Mouse (Mus musculus): Measurements from ENCODE around the gene Slc25a43. TPM values are rescaled to one million over a fixed set of nuclear protein-coding genes. Genes with fewer than 3 reads are reported as not detected.
A peak's percentile ranks its signal among the peaks of the same experiment; 100 is the strongest.
"Not testable (repeated sequence)": the region's sequence is repeated elsewhere in the genome, so short reads cannot be mapped to it uniquely, and the experiment has no call there.

Gene Slc25a43
- total RNA-seq, 2 experiments from 2014 or later: 1.3 to 2.0 TPM

DNA sequence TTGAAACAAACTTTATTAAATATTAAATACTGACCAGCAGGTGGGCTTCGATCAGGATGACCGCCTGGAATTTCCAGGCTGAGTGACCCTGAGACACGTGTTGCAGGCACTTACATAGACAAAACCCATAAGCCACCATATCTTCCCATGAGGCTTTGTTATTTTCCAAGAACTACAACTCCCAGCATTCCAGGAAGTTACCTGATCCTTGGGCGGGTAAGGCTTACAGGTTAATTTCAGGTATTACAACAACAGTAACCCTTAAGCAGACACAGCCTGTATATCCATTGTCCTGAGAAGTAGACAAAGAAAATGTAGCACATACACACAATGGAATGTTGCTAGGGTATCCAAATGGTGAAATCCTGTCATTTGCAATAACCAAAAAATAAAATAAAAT, 45.9 kb downstream of the Slc25a43 start:
- no peak for DNase-seq

- no peak for DNase-seq
These were observed 51.1 kb downstream of the Slc25a43 start for GRCm38 (mm10) chrX:36794571-36794970.

DNA sequence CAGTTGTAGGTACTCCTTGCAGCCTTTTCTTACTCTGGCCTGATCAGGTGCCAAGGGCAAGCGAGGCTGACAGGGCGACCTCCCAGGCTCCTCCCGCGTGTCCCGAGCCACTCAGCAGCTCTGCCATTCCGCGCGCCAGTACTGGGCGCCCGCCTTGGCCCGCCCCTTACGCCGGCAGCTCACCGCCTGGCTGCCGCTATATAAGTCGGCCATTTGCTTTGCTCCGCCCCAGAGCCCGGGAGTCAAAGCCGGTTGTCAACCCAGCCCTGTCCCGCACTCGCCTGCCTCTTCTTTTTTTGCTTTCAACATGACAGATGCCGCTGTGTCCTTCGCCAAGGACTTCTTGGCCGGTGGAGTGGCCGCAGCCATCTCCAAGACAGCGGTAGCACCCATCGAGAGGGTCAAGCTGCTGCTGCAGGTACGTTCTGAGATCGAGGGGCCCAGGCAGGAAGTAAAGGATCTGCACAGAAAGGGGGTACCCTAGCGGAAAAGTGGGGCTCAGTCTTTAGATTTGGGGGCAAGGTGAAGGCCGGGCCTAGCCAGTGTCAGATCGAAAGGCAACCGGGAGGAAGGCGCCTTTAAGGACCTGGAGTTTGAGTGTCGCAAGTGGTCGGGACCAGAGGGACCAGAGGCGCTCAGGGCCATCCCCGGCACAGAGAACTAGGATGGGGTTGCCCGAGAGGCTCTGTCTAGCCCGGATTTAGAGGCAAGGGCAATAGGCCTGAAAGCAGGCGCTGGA, 52.1 kb downstream of the Slc25a43 start, which contains the start of gene Slc25a5:
Gene Slc25a5 (plus strand): TSS at position 228 of the 739 bp plus-strand sequence.
- peak; percentile 88 for DNase-seq

GRCm38 (mm10) chrX:36796163-36796581, 52.7 kb downstream of the Slc25a43 start:
- peak; percentile 89 for DNase-seq

- not testable (repeated sequence) for DNase-seq
These were observed 53.3 kb downstream of the Slc25a43 start for GRCm38 (mm10) chrX:36796734-36797133.

DNA sequence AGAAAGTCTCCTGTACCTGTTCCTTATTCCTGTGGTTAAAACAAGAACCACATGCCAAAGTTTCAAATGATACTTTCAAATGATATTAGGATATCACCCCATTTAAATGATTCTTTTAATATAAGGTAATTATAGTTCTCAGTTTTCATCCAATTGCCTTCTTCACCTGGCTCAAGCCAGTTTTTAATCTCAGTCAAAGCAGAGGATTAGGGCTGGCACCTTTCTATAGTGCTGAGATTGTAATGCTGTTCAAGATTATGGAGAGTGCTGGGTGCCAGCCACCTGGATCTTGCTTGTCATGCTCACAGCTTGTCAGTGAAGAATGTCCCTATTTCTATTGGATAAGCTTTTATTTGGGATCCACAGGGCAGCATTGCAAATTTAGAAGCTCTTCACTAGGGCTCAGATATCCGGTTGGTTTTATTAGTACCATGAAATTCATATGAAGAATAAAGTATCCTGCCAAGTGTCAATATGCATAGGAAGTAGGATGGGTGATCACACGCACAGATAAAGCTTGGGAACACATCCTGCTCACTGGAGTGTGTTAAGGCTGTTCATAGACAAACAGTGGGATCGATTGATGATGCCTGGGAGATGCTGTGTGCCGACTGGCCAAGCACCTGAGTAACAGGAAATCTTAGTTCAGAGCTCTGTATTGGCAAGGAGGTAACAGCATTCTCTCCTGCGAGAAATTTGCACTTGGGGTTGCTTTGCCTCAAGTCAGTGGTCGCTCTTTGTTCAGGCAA, 55.8 kb downstream of the Slc25a43 start:
- no peak for DNase-seq

DNA sequence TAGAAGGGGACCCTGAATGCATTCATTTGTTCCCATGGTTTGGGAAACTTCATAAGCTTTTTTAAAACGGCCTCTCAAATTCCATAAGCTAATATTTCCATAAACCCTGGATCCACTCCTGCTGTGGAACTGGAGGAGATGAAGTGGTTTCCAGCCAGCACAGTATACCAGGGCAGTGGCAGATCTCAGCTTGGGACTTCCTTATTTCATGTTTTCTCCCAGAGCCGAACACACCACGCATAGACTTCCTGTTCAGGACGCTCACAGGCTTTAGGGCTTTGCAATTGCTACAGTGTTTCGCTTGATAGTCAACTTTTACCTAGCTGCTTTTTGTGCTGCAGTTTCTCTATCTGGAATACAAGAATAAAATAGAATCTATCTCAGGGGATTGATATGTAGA, 59.7 kb downstream of the Slc25a43 start:
- DNase-seq: no peak

DNA sequence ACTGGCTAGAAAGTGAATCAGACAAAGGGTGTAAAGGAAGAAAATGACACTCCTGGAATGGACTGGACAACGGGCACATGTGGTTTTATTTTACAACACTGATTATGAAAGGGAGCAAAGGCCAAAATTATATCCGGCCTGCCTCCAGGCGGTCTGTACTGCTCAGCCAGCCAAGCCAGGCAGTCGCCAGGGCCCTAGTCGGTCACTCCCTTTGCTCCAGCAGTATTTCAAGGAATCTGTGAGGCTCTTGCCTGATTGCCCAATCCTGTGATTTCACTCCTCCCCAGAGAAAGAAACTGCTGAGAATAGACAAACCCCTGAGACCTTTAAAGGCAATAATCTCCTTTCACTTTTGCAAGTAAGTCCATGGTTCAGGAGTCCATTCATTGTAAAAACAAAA, 60.7 kb downstream of the Slc25a43 start:
- DNase-seq: peak; percentile 53

- DNase-seq: no peak
These were observed 62.2 kb downstream of the Slc25a43 start for GRCm38 (mm10) chrX:36805466-36806235.

- peak; percentile 91 for DNase-seq
These were observed 64.2 kb downstream of the Slc25a43 start for GRCm38 (mm10) chrX:36807360-36808317.

DNA sequence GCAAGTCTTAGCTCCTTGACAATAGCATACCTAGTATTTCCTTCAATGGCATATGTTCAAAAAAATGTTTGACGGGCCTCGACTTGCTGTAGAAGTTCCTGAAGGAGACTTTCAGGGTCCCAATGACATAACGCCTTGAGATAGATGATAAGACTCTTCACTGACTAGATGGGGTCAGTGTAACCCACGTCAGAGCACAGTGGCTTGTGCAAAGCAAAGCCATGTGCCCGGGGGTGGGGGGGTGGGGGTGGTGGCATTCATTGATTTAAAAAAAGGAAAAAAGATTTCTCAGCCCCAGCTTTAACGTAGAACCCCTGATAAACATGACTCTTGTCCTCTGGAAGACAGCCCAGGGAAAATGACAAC, 64.8 kb downstream of the Slc25a43 start:
- DNase-seq: no peak

GRCm38 (mm10) chrX:36811377-36811776, 67.9 kb downstream of the Slc25a43 start:
- DNase-seq: peak; percentile 40

DNA sequence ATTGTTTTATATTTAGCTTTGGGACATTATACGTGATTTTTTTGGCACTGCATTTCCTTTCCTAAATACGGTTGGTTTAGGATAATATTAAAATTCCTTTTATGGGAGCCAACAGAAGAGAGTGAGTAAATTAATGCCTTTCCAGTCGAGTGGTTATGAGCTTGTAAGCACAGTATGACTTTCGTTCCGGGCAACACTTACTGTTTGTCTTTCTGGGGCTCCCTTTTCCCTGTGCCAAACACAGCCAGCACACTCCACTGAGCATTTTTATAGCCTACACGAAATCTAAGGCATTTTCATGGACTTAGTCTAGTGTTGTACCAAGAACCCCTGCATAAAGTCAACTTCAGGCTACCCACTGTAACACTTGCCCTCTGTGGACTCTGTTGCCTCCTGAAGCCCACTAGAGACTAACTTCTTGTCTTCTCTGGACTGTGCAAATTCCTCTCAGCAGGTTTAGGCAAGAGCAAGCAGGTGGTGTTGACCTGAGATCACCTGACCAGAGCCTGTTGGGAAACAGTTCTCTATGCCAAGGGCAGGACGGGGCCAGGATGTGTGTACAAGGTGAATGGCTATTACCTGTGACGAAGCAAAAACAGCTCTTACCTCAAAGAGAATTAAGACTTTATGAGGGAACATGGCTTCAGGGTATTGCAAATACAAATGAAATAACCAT, 70.8 kb downstream of the Slc25a43 start:
- no peak for DNase-seq

DNA sequence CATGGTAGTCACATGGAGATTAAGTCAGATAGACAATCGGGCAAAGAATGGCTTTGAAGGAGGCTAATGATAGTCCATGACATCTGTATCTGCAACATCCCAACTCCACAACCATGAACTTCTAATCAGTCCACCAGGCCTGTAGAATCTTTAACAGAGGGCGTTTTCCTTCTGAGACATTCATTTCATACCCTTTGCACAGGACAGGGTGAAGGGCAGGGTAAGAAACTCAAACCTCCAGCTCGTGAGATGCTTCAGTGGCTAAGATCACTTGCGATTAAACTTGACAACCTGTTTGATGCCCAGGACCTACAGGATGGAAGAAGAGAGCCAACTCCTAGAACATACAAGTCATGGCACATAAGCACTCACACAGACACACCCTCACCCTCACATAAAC, 71.6 kb downstream of the Slc25a43 start:
- DNase-seq: no peak

DNA sequence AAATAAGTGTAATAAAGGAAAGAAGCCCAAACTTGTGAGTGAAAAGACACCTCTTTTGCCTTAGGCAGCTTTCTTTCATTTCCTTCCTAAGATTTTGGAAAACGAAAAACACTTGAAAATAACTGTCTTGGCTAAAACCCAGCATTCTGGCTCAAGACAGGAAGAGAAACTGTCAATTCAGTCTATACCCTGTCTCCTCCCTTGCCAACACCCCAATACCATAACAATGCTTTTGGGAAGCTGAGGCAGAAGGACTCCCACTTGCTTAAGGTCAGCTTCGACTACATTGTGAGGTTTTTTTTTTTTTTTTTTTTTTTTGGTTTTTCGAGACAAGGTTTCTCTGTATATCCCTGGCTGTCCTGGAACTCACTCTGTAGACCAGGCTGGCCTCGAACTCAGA, 72.0 kb downstream of the Slc25a43 start:
- DNase-seq: no peak

GRCm38 (mm10) chrX:36816368-36816899, 73.0 kb downstream of the Slc25a43 start:
- DNase-seq: no peak

DNA sequence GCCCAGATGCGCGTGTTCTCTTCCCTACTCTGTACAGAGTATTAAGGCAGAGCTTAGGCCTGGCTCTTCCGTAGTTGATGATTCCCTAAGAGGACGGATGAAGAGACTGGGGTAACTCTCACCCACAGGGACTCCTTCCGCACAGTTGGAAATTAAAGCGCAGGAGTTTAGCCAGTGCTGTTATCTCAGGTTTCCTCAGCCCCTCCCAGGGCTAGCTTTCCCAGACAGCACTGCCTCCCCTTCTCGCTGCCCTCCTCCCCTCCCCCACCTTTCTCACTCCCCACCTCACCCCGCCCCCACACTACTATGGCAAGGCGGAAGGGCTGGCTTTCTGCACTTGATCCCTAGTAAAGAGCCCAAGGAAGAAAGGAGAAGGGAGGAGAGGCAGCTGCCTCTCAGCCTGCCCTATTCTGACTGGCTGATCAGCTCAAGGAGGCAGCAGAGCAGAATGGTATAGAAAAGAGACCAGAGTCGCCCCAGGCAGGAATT, 73.5 kb downstream of the Slc25a43 start:
- DNase-seq: no peak

GRCm38 (mm10) chrX:36819575-36819974, 76.1 kb downstream of the Slc25a43 start:
- no peak for DNase-seq

DNA sequence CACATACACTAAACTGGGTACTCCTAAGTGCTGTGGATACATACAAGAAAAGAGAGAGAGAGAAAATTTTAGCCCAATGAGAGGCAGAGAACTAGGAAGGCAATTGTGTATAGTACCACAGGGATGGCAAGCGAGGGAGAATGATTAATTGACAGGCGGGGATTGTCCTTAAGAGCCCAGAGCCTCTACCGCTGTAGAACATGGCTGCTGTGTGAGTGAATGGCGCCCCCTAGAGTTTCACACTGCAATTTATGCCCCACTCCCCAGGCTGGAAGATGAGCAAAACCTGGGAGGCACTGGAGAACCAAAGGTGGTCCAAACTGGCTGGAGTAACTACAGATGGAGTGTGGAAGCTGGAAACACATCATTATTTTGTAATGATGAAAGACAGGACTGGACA, 76.7 kb downstream of the Slc25a43 start:
- peak; percentile 57 for DNase-seq

GRCm38 (mm10) chrX:36823932-36824711, 80.7 kb downstream of the Slc25a43 start:
- no peak for DNase-seq

Data from adrenal gland, postnatal 10 days (tissue).